Mouse (Mus musculus) CH12.LX (cell line): Measurements from ENCODE around the gene A730015C16Rik. TPM values are rescaled to one million over a fixed set of nuclear protein-coding genes. Genes with fewer than 3 reads are reported as not detected.

ENCODE experiments used
- DNase-seq: peaks from one replicate; pipeline ENCODE4 v3.0.0-alpha.2; 2013; ENCODE audit errors: extremely low read depth
- H3K27ac ChIP-seq: 2 replicates; pipeline ENCODE4 v1.5.1; 2012; ENCODE audit warnings: low read depth, mild to moderate bottlenecking, control low read depth, moderate library complexity; ENCODE audit not compliant: insufficient read depth
- H3K27me3 ChIP-seq: replicated peaks from 2 replicates; pipeline ENCODE3; 2012; ENCODE audit warnings: inconsistent platforms
- H3K36me3 ChIP-seq, 2 experiments: replicated peaks in 1 of 2; 2 replicates each; pipeline versions ENCODE3 to v1.6.1; 2012; ENCODE audit warnings: inconsistent platforms in 1 of 2, low read length in 1 of 2, mild to moderate bottlenecking in 1 of 2, mixed read lengths in 1 of 2, moderate library complexity in 1 of 2; ENCODE audit not compliant: control insufficient read depth in 1 of 2, insufficient read depth in 1 of 2
- H3K4me1 ChIP-seq, 2 experiments: 2 replicates each; pipeline ENCODE4 v1.6.1; 2012; ENCODE audit warnings: inconsistent platforms in 1 of 2, moderate library complexity in 1 of 2; ENCODE audit not compliant: insufficient read depth in 2 of 2, control insufficient read depth in 1 of 2
- H3K4me2 ChIP-seq: 2 replicates; pipeline ENCODE4 v1.6.1; 2012; ENCODE audit warnings: low read depth, mild to moderate bottlenecking, control low read depth; ENCODE audit not compliant: poor library complexity, insufficient read depth, severe bottlenecking
- H3K4me3 ChIP-seq, 3 experiments: fragments of 150-350 bp in 1 of 3; sonication (generic) in 1 of 3; replicated peaks in 1 of 3; 2 replicates each; pipeline versions ENCODE3 to v1.5.1; 2011 to 2012; ENCODE audit warnings: low read depth in 2 of 3, low read length in 2 of 3, mild to moderate bottlenecking in 2 of 3, moderate library complexity in 2 of 3, control low read depth in 1 of 3, improper control_type of control experiment in 1 of 3, inconsistent platforms in 1 of 3, mixed read lengths in 1 of 3; ENCODE audit not compliant: poor library complexity in 1 of 3
- H3K79me2 ChIP-seq: replicated peaks from 2 replicates; pipeline ENCODE4 v1.6.1; 2012; ENCODE audit warnings: mild to moderate bottlenecking, moderate library complexity; ENCODE audit not compliant: control insufficient read depth, poor library complexity, insufficient read depth, severe bottlenecking; ENCODE audit errors: extremely low read depth
- H3K9ac ChIP-seq: 2 replicates; pipeline ENCODE4 v1.6.1; 2012; ENCODE audit warnings: low read depth, mild to moderate bottlenecking, control low read depth, moderate library complexity; ENCODE audit not compliant: insufficient read depth
- H3K9me3 ChIP-seq: replicated peaks from 2 replicates; pipeline ENCODE3; 2012; ENCODE audit warnings: low read length, inconsistent platforms, mixed read lengths
- E2F4 ChIP-seq: IDR thresholded peaks from 2 replicates; pipeline ENCODE4 v1.6.1; 2011; ENCODE audit warnings: low read depth, low read length, improper control_type of control experiment; ENCODE audit not compliant: insufficient replicate concordance
- EP300 ChIP-seq: IDR thresholded peaks from 2 replicates; pipeline ENCODE4 v1.6.1; 2011; ENCODE audit warnings: low read length, improper control_type of control experiment
- IRF4 ChIP-seq: IDR thresholded peaks from 2 replicates; pipeline ENCODE4 v1.6.1; 2014; ENCODE audit warnings: low read depth, mild to moderate bottlenecking, inconsistent platforms, low read length, improper control_type of control experiment
- JUN ChIP-seq: IDR thresholded peaks from 2 replicates; pipeline ENCODE4 v1.6.1; 2011; ENCODE audit warnings: low read depth, mild to moderate bottlenecking, low read length, improper control_type of control experiment, moderate library complexity; ENCODE audit not compliant: insufficient read depth
- JUND ChIP-seq: conservative IDR thresholded peaks from 2 replicates; pipeline ENCODE4 v1.6.1; 2011; ENCODE audit warnings: low read depth, low read length, improper control_type of control experiment
- MEF2A ChIP-seq: IDR thresholded peaks from 2 replicates; pipeline ENCODE4 v1.6.1; 2014; ENCODE audit warnings: low read depth, mild to moderate bottlenecking, inconsistent platforms, low read length, improper control_type of control experiment, borderline replicate concordance
- POLR2A ChIP-seq: IDR thresholded peaks from 2 replicates; pipeline ENCODE4 v1.6.1; 2011; ENCODE audit warnings: low read depth, mild to moderate bottlenecking, improper control_type of control experiment, low read length
- POLR2AphosphoS2 ChIP-seq: IDR thresholded peaks from 2 replicates; pipeline ENCODE4 v1.6.1; 2011; ENCODE audit warnings: low read depth, low read length, improper control_type of control experiment
- RAD21 ChIP-seq: IDR thresholded peaks from 2 replicates; pipeline ENCODE4 v1.6.1; 2011; ENCODE audit warnings: low read depth, mild to moderate bottlenecking, low read length, improper control_type of control experiment, moderate library complexity
- SIN3A ChIP-seq: IDR thresholded peaks from 2 replicates; pipeline ENCODE4 v1.6.1; 2012; ENCODE audit warnings: low read length, improper control_type of control experiment, inconsistent platforms
- TBP ChIP-seq: conservative IDR thresholded peaks from 2 replicates; pipeline ENCODE4 v1.6.1; 2011; ENCODE audit warnings: low read depth, low read length, improper control_type of control experiment
- UBTF ChIP-seq: IDR thresholded peaks from 2 replicates; pipeline ENCODE4 v1.6.1; 2012; ENCODE audit warnings: low read depth, mild to moderate bottlenecking, inconsistent platforms, low read length, improper control_type of control experiment, moderate library complexity
- ZNF384 ChIP-seq: IDR thresholded peaks from 2 replicates; pipeline ENCODE4 v1.6.1; 2012; ENCODE audit warnings: low read depth, low read length, improper control_type of control experiment, inconsistent platforms
- dilution Hi-C: fragments of 300-500 bp; cut with MboI; formaldehyde crosslinking; loops from 2 replicates; pipeline ENCODE4 v1.14.3; 2020; ENCODE audit warnings: low sequenced_read_pairs; ENCODE audit not compliant: extremely low pct_unique_long_range_greater_than_20kb, extremely low pct_ligation_motif_present
- in situ Hi-C: fragments of 300-500 bp; cut with MboI; formaldehyde crosslinking; loops from 3 replicates; pipeline ENCODE4 v1.14.3; 2019; ENCODE audit warnings: low sequenced_read_pairs, low pct_ligation_motif_present, low pct_unique_long_range_greater_than_20kb, mixed read lengths
- polyA plus RNA-seq: library from polyadenylated mRNA; unstranded; fragments of >175 nt; gene quantifications from 2 replicates; pipeline ENCODE4 v1.2.1, GENCODE M21; 2012; ENCODE audit warnings: low read depth; ENCODE audit not compliant: insufficient read length
- total RNA-seq, 2 experiments: library from RNA; depleted of rRNA; stranded (reverse); fragments of 300-350 nt in 1 of 2; fragments of >200 nt in 1 of 2; gene quantifications; 2 replicates each; pipeline ENCODE4 v1.2.3; 2012 to 2014

Gene A730015C16Rik
- total and polyA plus RNA-seq, 3 experiments: 0.26 to 7.0 TPM; not detected in 1

DNA sequence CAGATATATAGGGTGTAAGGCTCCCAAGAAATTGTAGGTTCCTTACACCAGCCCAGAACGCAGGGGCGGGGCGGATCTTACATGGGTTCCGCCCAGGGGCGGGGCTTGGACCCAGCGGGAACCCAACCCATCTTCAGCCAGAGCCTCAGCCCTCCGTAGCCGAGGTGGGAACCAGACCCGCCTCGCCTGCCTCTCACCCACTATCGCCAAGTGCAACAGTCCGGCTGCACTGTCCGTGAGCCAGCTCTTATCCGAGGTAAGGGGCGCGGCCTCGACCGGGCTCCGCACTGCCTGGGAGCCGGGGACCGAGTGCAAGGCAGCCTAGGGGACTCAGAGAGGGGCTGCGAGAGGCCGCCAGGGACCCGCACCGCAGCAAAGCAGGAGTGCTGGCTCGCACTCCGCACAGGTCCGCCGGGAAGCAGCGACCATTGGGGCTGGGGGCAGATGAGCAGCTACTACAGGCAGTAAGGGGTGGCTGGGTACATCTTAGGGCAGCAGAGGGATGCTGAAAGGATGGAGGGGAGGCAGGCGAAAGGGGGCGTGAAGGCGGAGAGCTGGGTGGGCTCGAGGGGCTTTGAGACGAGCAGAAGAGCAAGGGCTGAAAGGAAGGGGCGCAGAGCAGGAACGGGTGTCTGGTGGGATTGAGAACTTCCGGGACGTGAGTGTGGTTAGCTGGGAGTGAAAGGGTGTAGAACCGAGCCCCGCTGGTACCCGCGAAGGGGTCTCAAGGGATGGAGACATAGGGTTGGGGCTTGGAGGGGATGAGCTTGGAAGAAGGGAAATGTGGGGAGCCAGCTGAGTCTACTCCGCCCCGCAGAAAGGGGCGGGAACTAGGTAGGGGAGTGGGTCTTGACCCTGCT is 30.8 kb upstream of the A730015C16Rik start, which contains the start of gene Rab3b:
Gene Rab3b, plus strand, starts transcription at position 101 of the 860 bp plus-strand sequence.
- DNase-seq: peak; percentile 29
- no peaks in the 10 kb centered on the region for H3K27me3 ChIP-seq

DNA sequence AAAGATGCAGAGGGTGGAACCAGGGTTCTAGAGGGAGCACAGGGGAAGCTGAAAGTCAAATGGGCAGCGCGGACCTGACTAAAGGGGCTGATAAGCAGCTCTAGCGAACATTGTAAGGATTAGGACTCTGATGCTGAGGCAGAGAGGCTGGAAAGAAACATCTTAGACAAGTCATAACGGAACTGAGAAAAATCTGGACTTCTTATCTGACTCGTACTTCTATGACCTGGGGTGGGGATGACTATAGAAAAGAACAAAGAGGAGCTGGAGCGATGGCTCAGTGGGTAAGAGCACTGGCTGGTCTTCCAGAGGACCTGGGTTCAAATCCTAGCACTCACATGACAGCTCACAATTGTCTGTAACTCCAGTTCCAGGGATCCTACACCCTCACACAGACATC is 29.5 kb upstream of the A730015C16Rik start:
- in situ Hi-C loops (no loop called here), dilution Hi-C loops (no loop called here)
- peaks cover 7 to 10% of the 10 kb centered on the region in 2 experiments for H3K4me1 ChIP-seq
- no peaks in the 10 kb centered on the region for H3K27me3 ChIP-seq
- H3K27ac ChIP-seq: no peak overlapping the region
- no peak overlapping the region for H3K4me3 ChIP-seq
- TF ChIP-seq IRF4 (peak; percentile 67), JUN (peak; percentile 53; the same call in 1 of the 2 replicates), JUND (peak; percentile 81), TBP (peak; percentile 80; the same call in 1 of the 2 replicates), SIN3A (no peak), EP300 (peak; percentile 68; the same call in 1 of the 2 replicates), UBTF (no peak)
- no peaks in the 10 kb centered on the region for H3K36me3 ChIP-seq
- DNase-seq: no peak
- H3K9ac ChIP-seq: no peak overlapping the region
- H3K4me2 ChIP-seq: no peak overlapping the region
- H3K79me2 ChIP-seq: no peaks in the 10 kb centered on the region
- H3K9me3 ChIP-seq: no peaks in the 10 kb centered on the region

More for the DNA sequence above, 30.8 kb upstream of the A730015C16Rik start, which contains the start of gene Rab3b:
- Histone ChIP-seq H3K4me2 (peak within 1 kb of the TSS; percentile 73), H3K4me1 (peaks cover 7 to 10% of the 10 kb centered on the region in 2 experiments), H3K36me3 (no peaks in the 10 kb centered on the region), H3K27ac (no peak within 1 kb of the TSS), H3K9me3 (no peaks in the 10 kb centered on the region), H3K9ac (peak within 1 kb of the TSS; percentile 31; the same call in 1 of the 2 replicates), H3K4me3 (peak within 1 kb of the TSS in 2 of 3 experiments; percentile 38 to 74), H3K79me2 (no peaks in the 10 kb centered on the region)
- in situ Hi-C loops: no loop called here
- dilution Hi-C loops: no loop called here
- TF ChIP-seq JUN: no peak
- no peak for TF ChIP-seq RAD21
- TF ChIP-seq MEF2A: no peak
- no peak for TF ChIP-seq ZNF384
- no peak for TF ChIP-seq POLR2AphosphoS2
- no peak for TF ChIP-seq POLR2A
- TF ChIP-seq E2F4: no peak
